ENCODE assay signal across 17 mouse cellular contexts in genomic region chr6:115004636-115005035, GRCm38 (mm10). TPM values are rescaled to one million over a fixed set of nuclear protein-coding genes. Genes with fewer than 3 reads are reported as not detected.
A peak's percentile ranks its signal among the peaks of the same experiment; 100 is the strongest.
DNase-seq lines count a peak whose midpoint lies in the region; ATAC-seq and TF ChIP-seq lines count a peak whose summit lies in the region.
"Had no signal": no experiment of that assay in that cellular context is flagged by ENCODE, and none has a peak within 500 bp of the region (broad histone marks: within the 10 kb centered on the region; RNA-seq: fewer than 3 reads in every experiment).

No protein-coding gene starts in this region.

- no peak for ATAC-seq in forebrain, embryonic 14.5 days
- ATAC-seq in forebrain, embryonic 15.5 days (replicated peaks) = no peak
- ATAC-seq: activated CD4-positive, CD25-positive, alpha-beta regulatory T cell, adult 4 months; liver, postnatal 0 days had no signal

- 74% methylated on average over 8 of the region's 8 CpGs for WGBS in forebrain, embryonic 14.5 days
- WGBS in forebrain, embryonic 15.5 days = 78% methylated on average over 8 of the region's 8 CpGs

- DNase-seq in forebrain, embryonic 14.5 days (ENCODE audit: low spot score) = peak; percentile 34
- peak; percentile 64 to 65 for DNase-seq in layer of hippocampus, postnatal 25 days (ENCODE audit: extremely low spot score in 1 of 2, low spot score in 1 of 2)
- DNase-seq in right cerebral cortex, postnatal 25 days = peak; percentile 79
- DNase-seq in adrenal gland, postnatal 4 days (ENCODE audit: low spot score in 2 of 2) = no peak
- no peak for DNase-seq in urinary bladder, adult 18-20 months (ENCODE audit: low spot score in 2 of 2)
- DNase-seq in liver = no peak
- DNase-seq: kidney, postnatal 4 days; liver, postnatal 0 days; spleen, adult 18-20 months; thymus, postnatal 25 days had no signal

- H3K9me3 ChIP-seq in forebrain, embryonic 14.5 days (replicated peaks; ENCODE audit: control insufficient read depth, low read length) = no peaks in the 10 kb centered on the region
- H3K9me3 ChIP-seq in forebrain, embryonic 15.5 days = no peaks in the 10 kb centered on the region
- H3K9me3 ChIP-seq: G1E; heart, embryonic 15.5 days; midbrain, embryonic 12.5 days; neural tube, embryonic 13.5 days had no signal

- no peak overlapping the region for H3K9ac ChIP-seq in forebrain, embryonic 14.5 days (ENCODE audit: low read length)
- no peak overlapping the region for H3K9ac ChIP-seq in forebrain, embryonic 15.5 days (replicated peaks)
- H3K9ac ChIP-seq: heart, embryonic 15.5 days; liver, postnatal 0 days; midbrain, embryonic 12.5 days; neural tube, embryonic 13.5 days had no signal

- H3K4me1 ChIP-seq in forebrain, embryonic 14.5 days (ENCODE audit: control insufficient read depth, insufficient read depth, low read length) = no peaks in the 10 kb centered on the region
- H3K4me1 ChIP-seq in forebrain, embryonic 15.5 days = no peaks in the 10 kb centered on the region; the same call in 1 of the 2 replicates
- peaks cover 5% of the 10 kb centered on the region; the same call in 1 of the 2 replicates for H3K4me1 ChIP-seq in embryonic fibroblast, embryonic 13.5 days (ENCODE audit: control insufficient read depth, insufficient read depth, low read length)

- H3K36me3 ChIP-seq in forebrain, embryonic 14.5 days (ENCODE audit: control insufficient read depth, insufficient read depth, low read length) = peaks cover 21% of the 10 kb centered on the region; the same call in 1 of the 2 replicates
- H3K36me3 ChIP-seq in forebrain, embryonic 15.5 days = no peaks in the 10 kb centered on the region

- peak; percentile 19; the same call in 1 of the 2 replicates for TF ChIP-seq CTCF in embryonic fibroblast, embryonic 13.5 days (IDR thresholded peaks at IDR 0.05; ENCODE audit: borderline replicate concordance, insufficient read depth, low read length)

- H3K4me3 ChIP-seq in forebrain, embryonic 14.5 days (ENCODE audit: low read depth, low read length) = no peak overlapping the region
- no peak overlapping the region for H3K4me3 ChIP-seq in forebrain, embryonic 15.5 days
- no peak overlapping the region for H3K4me3 ChIP-seq in embryonic fibroblast, embryonic 13.5 days (ENCODE audit: insufficient read depth, low read length)
- H3K4me3 ChIP-seq: heart, embryonic 15.5 days; midbrain, embryonic 12.5 days; neural tube, embryonic 13.5 days had no signal

- H3K27me3 ChIP-seq in forebrain, embryonic 14.5 days (replicated peaks; ENCODE audit: control insufficient read depth, insufficient read depth, low read length) = no peaks in the 10 kb centered on the region
- no peaks in the 10 kb centered on the region for H3K27me3 ChIP-seq in forebrain, embryonic 15.5 days
- H3K27me3 ChIP-seq: heart, embryonic 15.5 days; midbrain, embryonic 12.5 days; neural tube, embryonic 13.5 days had no signal

- TF ChIP-seq POLR2A in embryonic fibroblast, embryonic 13.5 days (IDR thresholded peaks at IDR 0.05; ENCODE audit: low read depth, low read length) = no peak

- H3K4me2 ChIP-seq in forebrain, embryonic 14.5 days (ENCODE audit: low read length) = no peak overlapping the region
- H3K4me2 ChIP-seq in forebrain, embryonic 15.5 days (replicated peaks) = no peak overlapping the region
- H3K4me2 ChIP-seq: heart, embryonic 15.5 days; midbrain, embryonic 12.5 days; neural tube, embryonic 13.5 days had no signal

- H3K27ac ChIP-seq in forebrain, embryonic 14.5 days (ENCODE audit: low read depth, low read length) = no peak overlapping the region
- H3K27ac ChIP-seq in forebrain, embryonic 15.5 days (replicated peaks) = no peak overlapping the region
- no peak overlapping the region for H3K27ac ChIP-seq in embryonic fibroblast, embryonic 13.5 days (ENCODE audit: insufficient read depth, low read length)
- H3K27ac ChIP-seq: heart, embryonic 15.5 days; midbrain, embryonic 12.5 days; neural tube, embryonic 13.5 days had no signal

RNA-seq across cellular contexts. Expression of gene Tamm41, which starts 33.0 kb away (rescaled TPM):
- 64.8 and 69.6 TPM in 2 replicates for polyA plus RNA-seq in forebrain, embryonic 14.5 days (2014; fragmentation: Nextera tagmentation; extraction: Ambion mirVana)
- 61.2 and 68.0 TPM in 2 replicates for polyA plus RNA-seq in forebrain, embryonic 15.5 days (2015; fragmentation: Nextera tagmentation; extraction: Ambion mirVana)
- polyA plus RNA-seq in embryonic fibroblast, embryonic 13.5 days (2011; ENCODE audit: insufficient read length, low read depth, missing spikeins) = 14.2 and 16.8 TPM in 2 replicates
- total RNA-seq in layer of hippocampus, postnatal 25 days (2021) = 10 to 100 TPM; 17.3 to 19.2 TPM
- total RNA-seq in adrenal gland, postnatal 4 days (2021) = 10 to 100 TPM; 31.2 to 31.8 TPM

RNA-seq across cellular contexts. Expression of gene Vgll4, which starts 34.8 kb away (rescaled TPM):
- 44.9 and 54.2 TPM in 2 replicates for polyA plus RNA-seq in forebrain, embryonic 14.5 days (2014; fragmentation: Nextera tagmentation; extraction: Ambion mirVana)
- polyA plus RNA-seq in forebrain, embryonic 15.5 days (2015; fragmentation: Nextera tagmentation; extraction: Ambion mirVana) = 83.1 and 88.6 TPM in 2 replicates
- polyA plus RNA-seq in embryonic fibroblast, embryonic 13.5 days (2011; ENCODE audit: insufficient read length, low read depth, missing spikeins) = 31.1 and 36.4 TPM in 2 replicates
- total RNA-seq in layer of hippocampus, postnatal 25 days (2021) = 10 to 100 TPM; 43.2 to 48.7 TPM
- total RNA-seq in adrenal gland, postnatal 4 days (2021) = 10 to 100 TPM; 57.6 to 59.9 TPM

Comparison
In these comparisons a context has a peak if more than half of its experiments do, and no peak if none do; other contexts are left out.
1. DNase-seq: peak in forebrain, embryonic 14.5 days (single experiment), layer of hippocampus, postnatal 25 days (2 of 2) and right cerebral cortex, postnatal 25 days (single experiment); none in adrenal gland, postnatal 4 days (0 of 2), urinary bladder, adult 18-20 months (0 of 2) and liver (single experiment).